Mouse (Mus musculus): ENCODE measurements around the gene Shroom4. TPM values are rescaled to one million over a fixed set of nuclear protein-coding genes. Genes with fewer than 3 reads are reported as not detected.

Shroom4 gene
- polyA plus RNA-seq, 1 experiment from 2014 or later: 2.8 TPM

GRCm38 (mm10) chrX:6402921-6403320, 3.3 kb downstream of the Shroom4 start:
- no peak overlapping the region for H3K4me3 ChIP-seq (ENCODE audit: low read depth, low read length)
- no peak for ATAC-seq (replicated peaks; ENCODE audit: low FRiP score)
- 78% methylated on average over 4 of the region's 4 CpGs for WGBS
- H3K4me2 ChIP-seq: no peak overlapping the region
- H3K9ac ChIP-seq (ENCODE audit: low read depth, low read length): no peak overlapping the region
- no peak overlapping the region for H3K27ac ChIP-seq (ENCODE audit: low read depth, low read length)
- H3K4me1 ChIP-seq (replicated peaks; ENCODE audit: control insufficient read depth, insufficient read depth, low read length): no peaks in the 10 kb centered on the region; the same call in 1 of the 2 replicates
- H3K27me3 ChIP-seq (replicated peaks; ENCODE audit: control insufficient read depth, insufficient read depth, low read length): peaks cover 4% of the 10 kb centered on the region; the same call in 1 of the 2 replicates
- DNase-seq (ENCODE audit: low spot score): no peak
- H3K36me3 ChIP-seq (ENCODE audit: control insufficient read depth, insufficient read depth, low read length): no peaks in the 10 kb centered on the region
- no peaks in the 10 kb centered on the region for H3K9me3 ChIP-seq (ENCODE audit: control insufficient read depth, low read length)

- ATAC-seq (replicated peaks; ENCODE audit: low FRiP score) (no peak), DNase-seq (ENCODE audit: low spot score) (no peak)
- no peak overlapping the region for H3K9ac ChIP-seq (ENCODE audit: low read depth, low read length)
- no peak overlapping the region for H3K27ac ChIP-seq (ENCODE audit: low read depth, low read length)
- no peaks in the 10 kb centered on the region for H3K9me3 ChIP-seq (ENCODE audit: control insufficient read depth, low read length)
- WGBS: 53% methylated on average over 6 of the region's 6 CpGs
- H3K4me2 ChIP-seq: no peak overlapping the region
- no peaks in the 10 kb centered on the region for H3K36me3 ChIP-seq (ENCODE audit: control insufficient read depth, insufficient read depth, low read length)
- no peak overlapping the region for H3K4me3 ChIP-seq (ENCODE audit: low read depth, low read length)
- H3K4me1 ChIP-seq (replicated peaks; ENCODE audit: control insufficient read depth, insufficient read depth, low read length): no peaks in the 10 kb centered on the region
- no peaks in the 10 kb centered on the region for H3K27me3 ChIP-seq (replicated peaks; ENCODE audit: control insufficient read depth, insufficient read depth, low read length)
Measured at GRCm38 (mm10) chrX:6409114-6409513, 9.5 kb downstream of the Shroom4 start.

- ATAC-seq (replicated peaks; ENCODE audit: low FRiP score): no peak
- WGBS: 75% methylated on average over 12 of the region's 12 CpGs
- Histone ChIP-seq H3K9ac (ENCODE audit: low read depth, low read length) (no peak overlapping the region), H3K4me2 (no peak overlapping the region), H3K4me1 (replicated peaks; ENCODE audit: control insufficient read depth, insufficient read depth, low read length) (no peaks in the 10 kb centered on the region), H3K27ac (ENCODE audit: low read depth, low read length) (no peak overlapping the region), H3K36me3 (ENCODE audit: control insufficient read depth, insufficient read depth, low read length) (no peaks in the 10 kb centered on the region), H3K4me3 (ENCODE audit: low read depth, low read length) (no peak overlapping the region), H3K9me3 (ENCODE audit: control insufficient read depth, low read length) (no peaks in the 10 kb centered on the region), H3K27me3 (replicated peaks; ENCODE audit: control insufficient read depth, insufficient read depth, low read length) (no peaks in the 10 kb centered on the region)
- no peak for DNase-seq (ENCODE audit: low spot score)
Measured at GRCm38 (mm10) chrX:6415412-6415811, 15.8 kb downstream of the Shroom4 start.

- 78% methylated on average over 5 of the region's 5 CpGs for WGBS
- H3K9ac ChIP-seq (ENCODE audit: low read depth, low read length): no peak overlapping the region
- H3K27ac ChIP-seq (ENCODE audit: low read depth, low read length): no peak overlapping the region
- no peak overlapping the region for H3K4me3 ChIP-seq (ENCODE audit: low read depth, low read length)
- no peak overlapping the region for H3K4me2 ChIP-seq
- DNase-seq (ENCODE audit: low spot score) (no peak), ATAC-seq (replicated peaks; ENCODE audit: low FRiP score) (no peak)
- no peaks in the 10 kb centered on the region for H3K27me3 ChIP-seq (replicated peaks; ENCODE audit: control insufficient read depth, insufficient read depth, low read length)
- H3K9me3 ChIP-seq (ENCODE audit: control insufficient read depth, low read length): no peaks in the 10 kb centered on the region
- H3K4me1 ChIP-seq (replicated peaks; ENCODE audit: control insufficient read depth, insufficient read depth, low read length): no peaks in the 10 kb centered on the region
- no peaks in the 10 kb centered on the region for H3K36me3 ChIP-seq (ENCODE audit: control insufficient read depth, insufficient read depth, low read length)
Measured at GRCm38 (mm10) chrX:6415936-6416335, 16.3 kb downstream of the Shroom4 start.

GRCm38 (mm10) chrX:6418140-6418539, 18.5 kb downstream of the Shroom4 start:
- no peaks in the 10 kb centered on the region for H3K9me3 ChIP-seq (ENCODE audit: control insufficient read depth, low read length)
- 31% methylated on average over 4 of the region's 4 CpGs for WGBS
- no peak overlapping the region for H3K4me2 ChIP-seq
- no peak overlapping the region for H3K9ac ChIP-seq (ENCODE audit: low read depth, low read length)
- DNase-seq (ENCODE audit: low spot score): no peak
- no peaks in the 10 kb centered on the region for H3K36me3 ChIP-seq (ENCODE audit: control insufficient read depth, insufficient read depth, low read length)
- no peaks in the 10 kb centered on the region for H3K4me1 ChIP-seq (replicated peaks; ENCODE audit: control insufficient read depth, insufficient read depth, low read length)
- no peaks in the 10 kb centered on the region for H3K27me3 ChIP-seq (replicated peaks; ENCODE audit: control insufficient read depth, insufficient read depth, low read length)
- H3K27ac ChIP-seq (ENCODE audit: low read depth, low read length): no peak overlapping the region
- ATAC-seq (replicated peaks; ENCODE audit: low FRiP score): no peak
- no peak overlapping the region for H3K4me3 ChIP-seq (ENCODE audit: low read depth, low read length)

GRCm38 (mm10) chrX:6435260-6435659, 35.6 kb downstream of the Shroom4 start:
- DNase-seq (ENCODE audit: low spot score): no peak

GRCm38 (mm10) chrX:6446422-6446821, 46.8 kb downstream of the Shroom4 start:
- Histone ChIP-seq H3K9me3 (ENCODE audit: control insufficient read depth, low read length) (no peaks in the 10 kb centered on the region), H3K9ac (ENCODE audit: low read depth, low read length) (no peak overlapping the region), H3K4me1 (replicated peaks; ENCODE audit: control insufficient read depth, insufficient read depth, low read length) (no peaks in the 10 kb centered on the region), H3K27me3 (replicated peaks; ENCODE audit: control insufficient read depth, insufficient read depth, low read length) (no peaks in the 10 kb centered on the region), H3K4me2 (no peak overlapping the region), H3K36me3 (ENCODE audit: control insufficient read depth, insufficient read depth, low read length) (no peaks in the 10 kb centered on the region), H3K4me3 (ENCODE audit: low read depth, low read length) (no peak overlapping the region), H3K27ac (ENCODE audit: low read depth, low read length) (no peak overlapping the region)
- 89% methylated on average over 1 of the region's 1 CpGs for WGBS
- ATAC-seq (replicated peaks; ENCODE audit: low FRiP score) (no peak), DNase-seq (ENCODE audit: low spot score) (no peak)

More at GRCm38 (mm10) chrX:6435260-6435659, 35.6 kb downstream of the Shroom4 start:
- no peaks in the 10 kb centered on the region for H3K4me1 ChIP-seq (replicated peaks; ENCODE audit: control insufficient read depth, insufficient read depth, low read length)
- H3K36me3 ChIP-seq (ENCODE audit: control insufficient read depth, insufficient read depth, low read length): no peaks in the 10 kb centered on the region
- no peak overlapping the region for H3K4me2 ChIP-seq
- no peak overlapping the region for H3K27ac ChIP-seq (ENCODE audit: low read depth, low read length)
- no peaks in the 10 kb centered on the region for H3K9me3 ChIP-seq (ENCODE audit: control insufficient read depth, low read length)
- WGBS: 34% methylated on average over 2 of the region's 2 CpGs
- no peaks in the 10 kb centered on the region for H3K27me3 ChIP-seq (replicated peaks; ENCODE audit: control insufficient read depth, insufficient read depth, low read length)
- no peak overlapping the region for H3K4me3 ChIP-seq (ENCODE audit: low read depth, low read length)
- H3K9ac ChIP-seq (ENCODE audit: low read depth, low read length): no peak overlapping the region
- ATAC-seq (replicated peaks; ENCODE audit: low FRiP score): no peak

- H3K36me3 ChIP-seq (ENCODE audit: control insufficient read depth, insufficient read depth, low read length): no peaks in the 10 kb centered on the region
- no peaks in the 10 kb centered on the region for H3K27me3 ChIP-seq (replicated peaks; ENCODE audit: control insufficient read depth, insufficient read depth, low read length)
- 80% methylated on average over 4 of the region's 4 CpGs for WGBS
- H3K4me3 ChIP-seq (ENCODE audit: low read depth, low read length): no peak overlapping the region
- H3K9ac ChIP-seq (ENCODE audit: low read depth, low read length): no peak overlapping the region
- H3K4me2 ChIP-seq: no peak overlapping the region
- H3K27ac ChIP-seq (ENCODE audit: low read depth, low read length): no peak overlapping the region
- H3K9me3 ChIP-seq (ENCODE audit: control insufficient read depth, low read length): no peaks in the 10 kb centered on the region
- no peaks in the 10 kb centered on the region for H3K4me1 ChIP-seq (replicated peaks; ENCODE audit: control insufficient read depth, insufficient read depth, low read length)
- ATAC-seq (replicated peaks; ENCODE audit: low FRiP score): no peak
- no peak for DNase-seq (ENCODE audit: low spot score)
Measured at GRCm38 (mm10) chrX:6448001-6448400, 48.3 kb downstream of the Shroom4 start.

- ATAC-seq (replicated peaks; ENCODE audit: low FRiP score): no peak
- no peak overlapping the region for H3K27ac ChIP-seq (ENCODE audit: low read depth, low read length)
- WGBS: 84% methylated on average over 4 of the region's 4 CpGs
Measured at GRCm38 (mm10) chrX:6453220-6453619, 53.6 kb downstream of the Shroom4 start.

More at GRCm38 (mm10) chrX:6453220-6453619, 53.6 kb downstream of the Shroom4 start:
- Histone ChIP-seq H3K27me3 (replicated peaks; ENCODE audit: control insufficient read depth, insufficient read depth, low read length) (no peaks in the 10 kb centered on the region), H3K9ac (ENCODE audit: low read depth, low read length) (no peak overlapping the region), H3K9me3 (ENCODE audit: control insufficient read depth, low read length) (no peaks in the 10 kb centered on the region), H3K36me3 (ENCODE audit: control insufficient read depth, insufficient read depth, low read length) (no peaks in the 10 kb centered on the region), H3K4me2 (no peak overlapping the region), H3K4me3 (ENCODE audit: low read depth, low read length) (no peak overlapping the region), H3K4me1 (replicated peaks; ENCODE audit: control insufficient read depth, insufficient read depth, low read length) (no peaks in the 10 kb centered on the region)
- DNase-seq (ENCODE audit: low spot score): no peak
